In genomic region chr10:128921251-128921650, GRCm38 (mm10) we compare ENCODE assay signal across 10 mouse cellular contexts. TPM values are rescaled to one million over a fixed set of nuclear protein-coding genes. Genes with fewer than 3 reads are reported as not detected.
DNase-seq lines count a peak whose midpoint lies in the region; ATAC-seq and TF ChIP-seq lines count a peak whose summit lies in the region.
"Had no signal": no experiment of that assay in that cellular context is flagged by ENCODE, and none has a peak within 500 bp of the region (broad histone marks: within the 10 kb centered on the region; RNA-seq: fewer than 3 reads in every experiment).

No protein-coding gene starts in this region.

- no peaks in the 10 kb centered on the region for H3K27me3 ChIP-seq in kidney, adult 2 months (replicated peaks; ENCODE audit: control insufficient read depth, insufficient read depth, low read length)
- no peaks in the 10 kb centered on the region for H3K27me3 ChIP-seq in E14TG2a.4 (ENCODE audit: insufficient read depth, low read length)
- H3K27me3 ChIP-seq in kidney, embryonic 16.5 days (ENCODE audit: insufficient read depth, low read length), result no peaks in the 10 kb centered on the region

- peak overlapping the region; percentile 75 for H3K27ac ChIP-seq in kidney, adult 2 months (ENCODE audit: insufficient read depth, low read depth, low read length)
- peak overlapping the region; percentile 47 for H3K27ac ChIP-seq in brown adipose tissue, adult 24 weeks (replicated peaks; ENCODE audit: low read depth, low read length)
- peak overlapping the region; percentile 76 for H3K27ac ChIP-seq in kidney, embryonic 16.5 days (ENCODE audit: low read length)
- H3K27ac ChIP-seq: liver, embryonic 13.5 days had no signal

- H3K9ac ChIP-seq in kidney, embryonic 16.5 days (replicated peaks; ENCODE audit: low read length), result peak overlapping the region; percentile 31; the same call in 1 of the 2 replicates
- H3K9ac ChIP-seq: liver, embryonic 13.5 days had no signal

- TF ChIP-seq CTCF in kidney, adult 2 months (conservative IDR thresholded peaks at IDR 0.05; ENCODE audit: insufficient read depth, insufficient read length, low read depth, low read length), result no peak
- TF ChIP-seq CTCF in E14TG2a.4 (conservative IDR thresholded peaks at IDR 0.05; ENCODE audit: low read length), result no peak

- no peak for TF ChIP-seq POLR2A in kidney, adult 2 months (IDR thresholded peaks at IDR 0.05; ENCODE audit: low read depth, low read length)

- no peaks in the 10 kb centered on the region for H3K9me3 ChIP-seq in E14TG2a.4 (ENCODE audit: low read length)
- no peaks in the 10 kb centered on the region for H3K9me3 ChIP-seq in kidney, embryonic 16.5 days (ENCODE audit: low read length)
- H3K9me3 ChIP-seq: liver, embryonic 13.5 days had no signal

- H3K4me1 ChIP-seq in kidney, adult 2 months (ENCODE audit: control insufficient read depth, insufficient read depth, low read length), result peaks cover 45% of the 10 kb centered on the region
- peaks cover 63% of the 10 kb centered on the region for H3K4me1 ChIP-seq in E14TG2a.4 (replicated peaks; ENCODE audit: low read depth, low read length)
- peaks cover 11% of the 10 kb centered on the region; the same call in 1 of the 2 replicates for H3K4me1 ChIP-seq in brown adipose tissue, adult 24 weeks (ENCODE audit: control insufficient read depth, insufficient read depth, insufficient read length, low read length)
- peaks cover 48% of the 10 kb centered on the region for H3K4me1 ChIP-seq in kidney, embryonic 16.5 days (ENCODE audit: insufficient read depth, low read length)

- WGBS in kidney, adult 2 months, result 15% methylated on average over 1 of the region's 1 CpGs
- WGBS in kidney, embryonic 16.5 days, result 43% methylated on average over 1 of the region's 1 CpGs

- no peak for DNase-seq in kidney, adult 2 months
- no peak for DNase-seq in kidney, adult 18-20 months
- DNase-seq in thymus, postnatal 10 days (ENCODE audit: low spot score in 2 of 2), result no peak
- no peak for DNase-seq in layer of hippocampus, adult 11-12 months (ENCODE audit: low spot score)
- DNase-seq: gastrocnemius, postnatal 10 days; liver, embryonic 13.5 days had no signal

- H3K4me2 ChIP-seq in kidney, embryonic 16.5 days (replicated peaks; ENCODE audit: low read depth, low read length), result 0 out of 2 replicates have a peak overlapping the region, but pooled peaks have one; percentile 10
- H3K4me2 ChIP-seq: liver, embryonic 13.5 days; midbrain, embryonic 11.5 days had no signal

- no peak for ATAC-seq in kidney, embryonic 16.5 days (ENCODE audit: low FRiP score, low TSS enrichment)

- H3K36me3 ChIP-seq in kidney, adult 2 months (ENCODE audit: control insufficient read depth, insufficient read depth, low read length), result no peaks in the 10 kb centered on the region
- H3K36me3 ChIP-seq in E14TG2a.4 (ENCODE audit: insufficient read depth, low read length), result peaks cover 51% of the 10 kb centered on the region
- peaks cover 21% of the 10 kb centered on the region for H3K36me3 ChIP-seq in kidney, embryonic 16.5 days (ENCODE audit: insufficient read depth, low read length)

- H3K4me3 ChIP-seq in kidney, adult 2 months (ENCODE audit: insufficient read depth, low read depth, low read length), result no peak overlapping the region
- 0 out of 2 replicates have a peak overlapping the region, but pooled peaks have one; percentile 3 for H3K4me3 ChIP-seq in E14TG2a.4 (replicated peaks; ENCODE audit: low read length)
- H3K4me3 ChIP-seq in brown adipose tissue, adult 24 weeks (ENCODE audit: insufficient read depth, low read depth, low read length), result no peak overlapping the region
- H3K4me3 ChIP-seq in kidney, embryonic 16.5 days (ENCODE audit: low read length), result no peak overlapping the region
- H3K4me3 ChIP-seq: liver, embryonic 13.5 days had no signal

RNA-seq across cellular contexts. Expression of gene Rdh5, which starts 1.4 kb away (rescaled TPM):
- polyA plus RNA-seq in kidney, adult 2 months (2012; rRNA removed), result 38.9 and 46.0 TPM in 2 replicates
- 10.9 and 11.5 TPM in 2 replicates for polyA plus RNA-seq in brown adipose tissue, adult 24 weeks (2012; ENCODE audit: insufficient read depth, insufficient read length, missing spikeins)
- polyA plus RNA-seq in kidney, embryonic 16.5 days (2015; fragmentation: Nextera tagmentation; extraction: Ambion mirVana), result 17.7 and 20.5 TPM in 2 replicates

RNA-seq across cellular contexts. Expression of gene Bloc1s1, which starts 2.6 kb away (rescaled TPM):
- 339 and 365 TPM in 2 replicates for polyA plus RNA-seq in kidney, adult 2 months (2012; rRNA removed)
- 297 and 417 TPM in 2 replicates for polyA plus RNA-seq in brown adipose tissue, adult 24 weeks (2012; ENCODE audit: insufficient read depth, insufficient read length, missing spikeins)
- polyA plus RNA-seq in kidney, embryonic 16.5 days (2015; fragmentation: Nextera tagmentation; extraction: Ambion mirVana), result 227 and 234 TPM in 2 replicates

RNA-seq across cellular contexts. Expression of gene Itga7, which starts 12.4 kb away (rescaled TPM):
- polyA plus RNA-seq in kidney, adult 2 months (2012; rRNA removed), result 14.6 and 17.8 TPM in 2 replicates
- 23.2 and 28.5 TPM in 2 replicates for polyA plus RNA-seq in brown adipose tissue, adult 24 weeks (2012; ENCODE audit: insufficient read depth, insufficient read length, missing spikeins)
- polyA plus RNA-seq in kidney, embryonic 16.5 days (2015; fragmentation: Nextera tagmentation; extraction: Ambion mirVana), result 3.9 and 4.0 TPM in 2 replicates

RNA-seq across cellular contexts. Expression of gene Cd63, which starts 20.5 kb away (rescaled TPM):
- polyA plus RNA-seq in kidney, adult 2 months (2012; rRNA removed), result 713 and 847 TPM in 2 replicates
- 59.5 and 73.6 TPM in 2 replicates for polyA plus RNA-seq in brown adipose tissue, adult 24 weeks (2012; ENCODE audit: insufficient read depth, insufficient read length, missing spikeins)
- 775 and 850 TPM in 2 replicates for polyA plus RNA-seq in kidney, embryonic 16.5 days (2015; fragmentation: Nextera tagmentation; extraction: Ambion mirVana)

RNA-seq across cellular contexts. Expression of gene Gdf11, which starts 29.7 kb away (rescaled TPM):
- 2.5 and 2.9 TPM in 2 replicates for polyA plus RNA-seq in kidney, adult 2 months (2012; rRNA removed)
- 1.0 and 1.3 TPM in 2 replicates for polyA plus RNA-seq in brown adipose tissue, adult 24 weeks (2012; ENCODE audit: insufficient read depth, insufficient read length, missing spikeins)
- 6.8 and 7.8 TPM in 2 replicates for polyA plus RNA-seq in kidney, embryonic 16.5 days (2015; fragmentation: Nextera tagmentation; extraction: Ambion mirVana)
